Mouse (Mus musculus) liver, postnatal 0 days (tissue): Measurements from ENCODE around the gene Vps51. TPM values are rescaled to one million over a fixed set of nuclear protein-coding genes. Genes with fewer than 3 reads are reported as not detected.

Source experiments
- ATAC-seq: fragments of 200-750 bp; cut with Nextera tagmentation; 2 replicates; pipeline ENCODE4 v1.8.0; 2017; ENCODE audit warnings: mild to moderate bottlenecking, moderate library complexity
- DNase-seq: peaks from one replicate; pipeline ENCODE4 v3.0.0-alpha.2; 2016
- H3K27ac ChIP-seq: fragments of 300-500 bp; sonication (generic); 2 replicates; pipeline ENCODE4 v1.5.1; 2014; ENCODE audit warnings: antibody characterized with exemption, moderate library complexity, mild to moderate bottlenecking, low read depth
- H3K27me3 ChIP-seq: fragments of 300-500 bp; sonication (generic); 2 replicates; pipeline ENCODE4 v1.6.1; 2014; ENCODE audit warnings: low read length, control low read depth, mixed read lengths; ENCODE audit not compliant: insufficient read depth
- H3K36me3 ChIP-seq: fragments of 300-500 bp; sonication (generic); replicated peaks from 2 replicates; pipeline ENCODE4 v1.6.1; 2014; ENCODE audit warnings: mild to moderate bottlenecking, control low read depth, low read length, moderate library complexity, mixed read lengths; ENCODE audit not compliant: insufficient read depth
- H3K4me1 ChIP-seq: fragments of 300-500 bp; sonication (generic); 2 replicates; pipeline ENCODE4 v1.6.1; 2014; ENCODE audit warnings: antibody characterized with exemption, mild to moderate bottlenecking, control low read depth; ENCODE audit not compliant: insufficient read depth
- H3K4me2 ChIP-seq: fragments of 300-500 bp; sonication (generic); 2 replicates; pipeline ENCODE4 v1.6.1; 2014; ENCODE audit warnings: low read depth, mild to moderate bottlenecking, low read length, moderate library complexity, mixed read lengths
- H3K4me3 ChIP-seq: fragments of 300-500 bp; sonication (generic); 2 replicates; pipeline ENCODE4 v1.5.1; 2014; ENCODE audit warnings: low read depth, low read length
- H3K9ac ChIP-seq: fragments of 300-500 bp; sonication (generic); replicated peaks from 2 replicates; pipeline ENCODE4 v1.6.1; 2014; ENCODE audit warnings: mild to moderate bottlenecking, moderate library complexity
- H3K9me3 ChIP-seq: fragments of 300-500 bp; sonication (generic); 2 replicates; pipeline ENCODE4 v1.6.1; 2016; ENCODE audit warnings: mild to moderate bottlenecking, control low read depth, low read length, mixed read lengths
- CTCF ChIP-seq: sonication (generic); IDR thresholded peaks from 2 replicates; pipeline ENCODE4 v1.5.1; 2016; ENCODE audit warnings: antibody characterized with exemption, low read depth
- EP300 ChIP-seq: IDR thresholded peaks from 2 replicates; pipeline ENCODE4 v1.6.1; 2016; ENCODE audit warnings: antibody characterized with exemption, low read depth, mild to moderate bottlenecking
- WGBS: fragments of 180-500 bp; shearing (Covaris S2); extraction: QIAGEN DNeasy Blood & Tissue Kit; methylation state at CpG from one replicate; pipeline ENCODE4 v1.1.7; 2014; ENCODE audit not compliant: insufficient replicate concordance; 5-methylcytosine and 5-hydroxymethylcytosine counted together
- microRNA-seq: library from miRNA; unstranded; fragments of <30 nt; microRNA quantifications from one replicate; pipeline ENCODE4, GENCODE M21; 2016
- polyA plus RNA-seq: library from polyadenylated mRNA; unstranded; fragments of >200 nt; fragmentation: Nextera tagmentation; extraction: Ambion mirVana; gene quantifications from 2 replicates; pipeline ENCODE4 v1.2.1, GENCODE M21; 2015

Vps51 gene
- polyA plus RNA-seq, 1 experiment from 2014 or later: 20.7 TPM

- TF ChIP-seq EP300: no peak
- no peak for TF ChIP-seq CTCF
- H3K4me1 ChIP-seq: peaks cover 8% of the 10 kb centered on the region; the same call in 1 of the 2 replicates
- ATAC-seq (no peak), DNase-seq (no peak)
- no peaks in the 10 kb centered on the region for H3K27me3 ChIP-seq
- H3K9me3 ChIP-seq: no peaks in the 10 kb centered on the region
- 77% methylated on average over 8 of the region's 8 CpGs for WGBS
- no peak overlapping the region for H3K27ac ChIP-seq
- no peak overlapping the region for H3K4me2 ChIP-seq
- no peaks in the 10 kb centered on the region for H3K36me3 ChIP-seq
- no peak overlapping the region for H3K9ac ChIP-seq
- H3K4me3 ChIP-seq: no peak overlapping the region
These were observed 54.0 kb downstream of the Vps51 start for GRCm38 (mm10) chr19:6023059-6023458.

- TF ChIP-seq EP300: no peak
- TF ChIP-seq CTCF: peak; percentile 32
- Histone ChIP-seq H3K9ac (no peak overlapping the region), H3K4me2 (no peak overlapping the region), H3K4me3 (no peak overlapping the region), H3K36me3 (no peaks in the 10 kb centered on the region), H3K9me3 (no peaks in the 10 kb centered on the region), H3K27me3 (no peaks in the 10 kb centered on the region), H3K4me1 (peaks cover 22% of the 10 kb centered on the region), H3K27ac (no peak overlapping the region)
- WGBS: 55% methylated on average over 3 of the region's 3 CpGs
- ATAC-seq (no peak), DNase-seq (no peak)
These were observed 56.8 kb downstream of the Vps51 start for GRCm38 (mm10) chr19:6020276-6020675.

- peak; percentile 46 for ATAC-seq
- Histone ChIP-seq H3K9me3 (no peaks in the 10 kb centered on the region), H3K36me3 (no peaks in the 10 kb centered on the region), H3K9ac (no peak overlapping the region), H3K4me1 (peaks cover 36% of the 10 kb centered on the region), H3K4me3 (peak overlapping the region; percentile 32; the same call in 1 of the 2 replicates), H3K27me3 (no peaks in the 10 kb centered on the region), H3K27ac (no peak overlapping the region; the same call in 1 of the 2 replicates), H3K4me2 (peak overlapping the region; percentile 7; the same call in 1 of the 2 replicates)
- WGBS: 23% methylated on average over 15 of the region's 15 CpGs
- TF ChIP-seq CTCF (peak; percentile 98), EP300 (0 out of 2 replicates have a peak, but pooled peaks have one; percentile 25)
- peak; percentile 93 for DNase-seq
These were observed 58.6 kb downstream of the Vps51 start for GRCm38 (mm10) chr19:6018142-6019089.

Small RNA genes within 50 kb of the gene (microRNA-seq; reads per million reads assigned to microRNA genes)
- gene Mir6988: 4.5 reads per million, percentile 6 among the genes with 10 or more reads in this experiment

Other genes starting within 250 kb of the Vps51 start
- gene Frmd8, start 202.0 kb downstream of the Vps51 start, polyA plus RNA-seq: 8.5 and 9.0 TPM in 2 replicates
- gene Slc25a45, start 199.4 kb downstream of the Vps51 start, polyA plus RNA-seq: 8.4 and 9.1 TPM in 2 replicates
- 1.5 and 1.7 TPM in 2 replicates for gene Tigd3, start 183.1 kb downstream of the Vps51 start, polyA plus RNA-seq
- 28.1 and 32.6 TPM in 2 replicates for gene Dpf2, start 164.2 kb downstream of the Vps51 start, polyA plus RNA-seq
- 3.0 TPM in 2 replicates for gene Cdc42ep2, start 152.4 kb downstream of the Vps51 start, polyA plus RNA-seq
- gene Pola2, start 113.0 kb downstream of the Vps51 start, polyA plus RNA-seq: 19.2 and 21.5 TPM in 2 replicates
- gene Slc22a20, start 91.1 kb downstream of the Vps51 start, polyA plus RNA-seq: 0.09 TPM in 1 of 2 replicates, not detected in the other
- gene Capn1, start 61.3 kb downstream of the Vps51 start, polyA plus RNA-seq: 6.8 and 7.2 TPM in 2 replicates
- gene Syvn1, start 30.7 kb downstream of the Vps51 start, polyA plus RNA-seq: 12.4 and 15.4 TPM in 2 replicates
- 28.2 and 29.6 TPM in 2 replicates for gene Mrpl49, start 19.4 kb downstream of the Vps51 start, polyA plus RNA-seq
- gene Fau, start 19.4 kb downstream of the Vps51 start, polyA plus RNA-seq: 781 and 784 TPM in 2 replicates
- gene Znhit2, start 16.0 kb downstream of the Vps51 start, polyA plus RNA-seq: 30.2 and 35.8 TPM in 2 replicates
- gene Tm7sf2, start 8.9 kb downstream of the Vps51 start, polyA plus RNA-seq: 42.6 and 44.1 TPM in 2 replicates
- gene Tmem262, start 2.8 kb upstream of the Vps51 start, polyA plus RNA-seq: not detected in 2 replicates
- gene Gm28374, start 5.0 kb upstream of the Vps51 start, polyA plus RNA-seq: 0.32 and 0.72 TPM in 2 replicates
- gene Zfpl1, start 7.7 kb upstream of the Vps51 start, polyA plus RNA-seq: 16.9 and 19.9 TPM in 2 replicates
- 13.5 and 15.0 TPM in 2 replicates for gene Cdca5, start 7.8 kb upstream of the Vps51 start, polyA plus RNA-seq
- gene AC131692.1, start 17.2 kb upstream of the Vps51 start, polyA plus RNA-seq: not detected in 2 replicates
- 0.46 and 0.63 TPM in 2 replicates for gene Naaladl1, start 28.6 kb upstream of the Vps51 start, polyA plus RNA-seq
- 15.0 and 15.6 TPM in 2 replicates for gene Sac3d1, start 41.4 kb upstream of the Vps51 start, polyA plus RNA-seq
- 38.6 and 41.6 TPM in 2 replicates for gene Snx15, start 51.1 kb upstream of the Vps51 start, polyA plus RNA-seq
- 0.59 and 1.1 TPM in 2 replicates for gene Batf2, start 63.8 kb upstream of the Vps51 start, polyA plus RNA-seq
- gene Arl2, start 64.3 kb upstream of the Vps51 start, polyA plus RNA-seq: 16.7 and 20.5 TPM in 2 replicates
- gene Majin, start 107.2 kb upstream of the Vps51 start, polyA plus RNA-seq: not detected in 2 replicates
- not detected in 2 replicates for gene Gpha2, start 149.1 kb upstream of the Vps51 start, polyA plus RNA-seq
- gene Ppp2r5b, start 158.6 kb upstream of the Vps51 start, polyA plus RNA-seq: 3.2 and 3.8 TPM in 2 replicates
- gene Atg2a, start 164.4 kb upstream of the Vps51 start, polyA plus RNA-seq: 3.4 and 3.8 TPM in 2 replicates
- gene Ehd1, start 199.5 kb upstream of the Vps51 start, polyA plus RNA-seq: 36.4 and 36.9 TPM in 2 replicates
- gene Cdc42bpg, start 229.2 kb upstream of the Vps51 start, polyA plus RNA-seq: 0.27 and 0.35 TPM in 2 replicates